Mouse (Mus musculus) bone marrow macrophage, adult 2 months (primary cell): Measurements from ENCODE around the gene Adra1d.

Experiments
- CTCF ChIP-seq: IDR thresholded peaks from 2 replicates; pipeline ENCODE4 v1.5.1; 2012; ENCODE audit warnings: low read depth, mild to moderate bottlenecking, low read length, moderate library complexity
- POLR2A ChIP-seq: IDR thresholded peaks from 2 replicates; pipeline ENCODE4 v1.6.1; 2012; ENCODE audit warnings: mild to moderate bottlenecking, low read depth, low read length, borderline replicate concordance

GRCm38 (mm10) chr2:131552736-131553400 is 9.2 kb downstream of the Adra1d start:
- no peak for TF ChIP-seq CTCF
- TF ChIP-seq POLR2A = no peak
